Mouse (Mus musculus) cerebellum, adult (tissue): ENCODE data around the gene Nebl.

Source experiments
- ATAC-seq: cut with Nextera tagmentation; 2 replicates; pipeline ENCODE4 v1.9.2; 2017; ENCODE audit warnings: mild to moderate bottlenecking, moderate library complexity, mixed read lengths; ENCODE audit not compliant: insufficient number of reproducible peaks, low FRiP score, low TSS enrichment

Nebl gene

DNA sequence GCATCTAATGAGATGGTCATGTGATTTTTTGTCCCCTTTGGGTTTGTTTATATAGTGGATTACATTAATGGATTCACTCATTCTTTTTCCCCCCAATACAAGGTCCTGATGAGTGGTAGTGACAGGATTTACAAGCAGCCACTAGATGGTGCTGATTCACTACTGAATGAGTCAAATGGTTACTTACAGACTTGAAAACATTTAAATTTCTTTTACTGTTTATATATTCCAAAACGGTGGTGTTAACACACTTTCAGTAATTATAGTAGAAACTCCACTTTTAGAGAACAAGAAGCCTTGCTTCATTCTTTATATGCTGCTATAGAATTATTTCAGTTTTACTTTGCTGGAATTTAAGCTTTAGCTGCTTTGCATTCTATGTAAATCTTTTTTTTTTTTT, 308.3 kb downstream of the Nebl start:
- ATAC-seq = no peak

GRCm38 (mm10) chr2:17415347-17415746, 315.9 kb downstream of the Nebl start:
- ATAC-seq = no peak

- no peak for ATAC-seq
These were observed 316.9 kb downstream of the Nebl start for GRCm38 (mm10) chr2:17414324-17414723.

GRCm38 (mm10) chr2:17413496-17414268, 317.6 kb downstream of the Nebl start:
- peak; percentile 49 for ATAC-seq

GRCm38 (mm10) chr2:17409276-17409675, 322.0 kb downstream of the Nebl start:
- no peak for ATAC-seq

DNA sequence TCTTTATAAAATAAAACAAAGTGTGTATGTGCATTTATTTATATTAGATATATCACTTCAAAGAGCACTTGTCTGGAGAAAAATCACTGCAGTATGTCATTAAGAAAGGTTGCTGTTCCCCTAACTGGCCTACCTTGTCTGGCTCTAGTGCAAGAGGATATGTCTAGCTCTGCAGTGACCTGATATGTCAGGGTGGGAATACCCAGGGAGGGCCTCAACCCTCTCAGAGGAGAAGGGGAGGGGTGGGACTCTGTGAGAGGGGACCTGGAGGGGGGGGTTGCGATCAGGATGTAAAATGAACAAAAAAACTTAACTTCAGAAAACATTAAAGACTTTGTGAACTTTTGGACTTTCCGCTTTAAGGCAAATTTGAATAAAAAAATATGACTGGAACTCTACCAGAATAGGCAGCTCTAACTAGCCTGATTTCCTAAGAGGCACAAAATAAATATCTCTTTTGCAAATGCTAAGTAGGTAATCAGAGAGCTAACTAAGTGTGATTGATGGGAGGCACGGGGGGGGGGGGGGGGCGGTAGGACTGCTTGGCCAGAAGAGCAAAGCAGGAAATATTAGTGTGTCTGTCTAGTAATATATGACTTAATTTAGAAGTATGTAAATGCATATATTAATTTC, 325.2 kb downstream of the Nebl start:
- no peak for ATAC-seq

DNA sequence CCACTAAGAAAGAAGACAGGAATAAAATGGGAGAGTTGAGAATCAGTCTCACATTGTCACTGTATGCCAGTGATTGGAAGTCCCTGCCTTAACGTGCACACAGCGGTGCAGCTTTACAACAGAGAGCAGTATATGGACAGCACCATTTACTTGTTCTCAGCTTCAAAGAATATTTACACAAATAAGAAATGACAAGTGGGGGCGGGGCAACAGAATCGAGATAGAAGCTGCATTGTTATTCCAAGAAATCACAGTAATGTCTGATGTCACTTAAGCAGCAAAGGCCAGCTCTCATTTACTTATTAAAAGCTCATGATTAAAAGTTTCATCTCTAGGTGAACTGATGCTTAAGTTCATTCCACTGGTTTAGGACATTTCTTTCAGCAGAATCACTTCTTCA, 328.8 kb downstream of the Nebl start:
- ATAC-seq = no peak

- no peak for ATAC-seq
These were observed 335.0 kb downstream of the Nebl start for GRCm38 (mm10) chr2:17396235-17396634.

DNA sequence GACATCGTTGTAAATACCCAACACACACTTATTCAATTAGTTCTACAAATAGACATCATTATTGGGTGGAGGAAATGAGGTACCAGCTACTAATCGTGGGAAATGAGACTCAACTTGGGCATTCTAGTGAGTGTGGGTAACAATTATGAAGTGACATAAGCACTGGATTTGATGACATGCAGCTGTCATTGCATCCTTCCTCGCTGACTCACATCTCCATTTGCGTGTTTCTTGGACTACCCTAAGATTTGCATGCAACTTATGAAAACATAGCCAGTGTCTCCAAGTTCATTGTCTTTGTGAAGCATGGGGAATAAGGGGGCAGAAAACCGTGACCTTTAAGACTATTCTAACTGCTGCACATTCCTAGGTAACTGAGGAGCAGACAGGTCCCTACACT, 339.9 kb downstream of the Nebl start:
- ATAC-seq = no peak

GRCm38 (mm10) chr2:17390513-17391200, 340.6 kb downstream of the Nebl start:
- no peak for ATAC-seq

DNA sequence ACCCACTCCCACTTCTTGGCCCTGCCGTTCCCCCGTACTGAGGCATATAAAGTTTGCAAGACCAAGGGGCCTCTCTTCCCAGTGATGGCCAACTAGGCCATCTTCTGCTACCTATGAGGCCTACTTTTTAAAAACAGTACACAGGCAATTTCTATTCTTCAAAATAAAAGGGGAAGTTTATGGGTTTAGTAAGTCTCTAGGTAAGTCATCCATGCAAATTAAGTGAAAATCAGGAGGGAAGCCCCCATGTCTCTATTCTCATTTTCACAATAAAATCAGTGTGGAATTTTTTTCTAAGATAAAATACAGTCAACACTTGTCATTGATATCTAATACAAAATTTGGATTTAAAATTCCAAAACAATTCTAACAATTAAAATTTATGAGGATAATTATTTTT, 341.4 kb downstream of the Nebl start:
- ATAC-seq = no peak

- no peak for ATAC-seq
These were observed 341.9 kb downstream of the Nebl start for GRCm38 (mm10) chr2:17389379-17389778.

GRCm38 (mm10) chr2:17382227-17382626, 349.0 kb downstream of the Nebl start:
- no peak for ATAC-seq

DNA sequence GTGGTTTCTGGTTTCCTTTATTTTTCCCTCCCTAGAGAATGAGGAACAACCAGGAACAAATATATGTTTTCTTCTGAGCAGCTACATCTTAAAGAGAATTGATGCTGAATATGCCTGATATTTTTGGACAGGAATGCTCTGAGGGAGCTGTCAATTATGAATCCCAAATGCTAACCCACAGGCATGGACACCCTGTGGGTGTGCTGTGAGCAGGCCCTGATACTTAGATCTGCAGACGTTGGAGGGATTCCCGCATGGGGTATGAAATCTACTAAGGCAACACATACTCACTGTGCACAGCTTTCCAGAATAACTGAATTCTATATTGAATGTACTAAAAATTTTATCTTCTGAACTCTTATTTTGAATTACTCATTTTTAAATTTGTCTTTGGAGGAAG, 355.3 kb downstream of the Nebl start:
- no peak for ATAC-seq

DNA sequence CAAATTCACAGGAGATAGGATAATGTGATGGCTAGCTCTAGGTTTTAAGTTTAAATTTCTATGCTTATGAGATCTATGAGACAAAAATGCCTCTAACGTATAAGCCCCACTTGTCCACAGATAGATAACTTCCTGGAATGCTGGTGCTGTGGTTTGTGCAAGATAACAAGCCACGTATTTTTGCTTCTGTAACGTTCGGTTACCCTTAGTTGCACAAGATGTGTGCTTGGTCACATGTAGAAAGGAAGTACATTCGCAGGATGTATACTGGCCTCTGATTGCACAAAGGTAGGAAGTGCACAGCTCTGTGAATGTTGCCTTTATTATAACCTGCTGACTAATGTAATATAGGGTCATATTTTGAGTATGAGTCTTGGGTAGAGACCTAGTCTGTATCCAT, 365.6 kb downstream of the Nebl start:
- no peak for ATAC-seq

DNA sequence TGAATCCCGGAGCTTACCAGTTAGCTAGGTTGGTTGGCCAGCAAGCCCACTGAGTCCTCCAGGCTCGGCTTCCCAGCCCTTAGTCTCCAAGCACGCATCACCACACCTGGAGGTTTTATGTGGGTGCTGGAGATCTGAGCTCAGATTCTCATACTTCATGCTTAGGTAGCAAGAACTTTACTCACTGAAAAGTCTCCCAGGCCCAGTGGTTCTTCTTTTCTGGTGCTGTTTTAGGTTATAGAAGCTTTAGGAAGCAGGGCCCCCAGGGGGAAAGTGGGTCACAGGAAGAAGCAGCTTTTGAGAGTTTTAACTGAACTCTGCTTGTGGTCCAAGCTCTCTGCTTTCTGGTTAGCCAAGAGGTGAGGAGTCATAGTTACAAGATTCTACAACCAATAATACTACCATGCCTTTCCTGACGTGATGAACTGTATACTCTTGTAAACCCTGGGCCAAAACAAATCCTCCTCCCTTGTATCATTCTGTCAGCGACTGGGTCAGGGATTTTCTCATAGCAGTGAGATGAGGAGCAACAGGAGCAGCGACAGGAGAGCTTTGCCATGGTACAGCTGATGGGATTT, 366.2 kb downstream of the Nebl start:
- no peak for ATAC-seq

GRCm38 (mm10) chr2:17363337-17364216, 367.7 kb downstream of the Nebl start:
- no peak for ATAC-seq

DNA sequence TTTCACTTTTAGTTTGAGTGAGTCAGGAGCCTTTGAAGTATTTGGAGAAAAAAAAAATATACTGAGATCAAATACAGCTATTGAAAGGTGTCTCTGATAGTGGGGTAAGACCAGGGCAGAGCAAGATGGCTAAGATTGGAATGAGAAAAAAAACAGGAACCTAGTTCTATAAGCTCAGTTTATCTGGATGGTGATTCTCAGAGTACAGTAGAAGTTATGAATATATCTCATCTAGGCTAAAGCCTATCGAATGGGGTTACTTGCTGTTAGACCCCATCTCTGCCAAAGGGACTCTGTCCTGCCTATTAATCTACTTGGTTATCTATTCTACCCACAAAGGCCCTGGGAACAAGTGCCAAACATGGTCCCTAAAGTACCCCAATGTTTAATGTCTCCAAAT, 369.1 kb downstream of the Nebl start:
- ATAC-seq = no peak

DNA sequence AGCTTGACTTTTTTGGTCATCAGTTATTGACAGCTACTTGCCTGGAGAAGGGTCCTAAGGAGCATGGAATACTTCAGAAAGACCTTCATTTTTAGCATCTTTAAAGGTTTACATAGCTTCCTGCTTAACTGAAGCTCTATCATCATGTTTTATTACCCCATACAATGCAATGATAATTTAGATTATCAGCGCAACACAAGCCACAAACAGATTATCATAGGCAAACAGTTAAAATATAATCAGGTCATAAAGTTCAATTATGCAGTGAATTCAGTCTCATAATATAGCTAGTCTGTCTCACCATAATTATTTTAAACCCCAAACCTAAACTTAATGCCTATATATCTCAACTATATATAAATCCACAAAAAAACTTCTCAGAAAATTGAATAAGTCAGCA, 386.6 kb downstream of the Nebl start:
- no peak for ATAC-seq

- ATAC-seq = peak; percentile 98
These were observed 395.8 kb downstream of the Nebl start for GRCm38 (mm10) chr2:17335451-17335850.
